Mouse (Mus musculus) forebrain, embryonic 16.5 days (tissue): ENCODE measurements at regions not wholly inside any gene's neighbourhood (a gene's known extent, or its start where the extent isn't known, plus 50 kb on each side); places are given as distances from the start of the nearest gene placed in this dataset.

Experiments
- ATAC-seq: fragments of 200-750 bp; cut with Nextera tagmentation; 2 replicates; pipeline ENCODE4 v1.8.0; 2017; ENCODE audit warnings: mild to moderate bottlenecking, moderate library complexity
- H3K27ac ChIP-seq: fragments of 300-500 bp; sonication (generic); 2 replicates; pipeline ENCODE4 v1.5.1; 2014; ENCODE audit warnings: low read length, control low read depth
- H3K27me3 ChIP-seq: fragments of 300-500 bp; sonication (generic); replicated peaks from 2 replicates; pipeline ENCODE4 v1.6.1; 2014; ENCODE audit warnings: low read length; ENCODE audit not compliant: control insufficient read depth, insufficient read depth
- H3K36me3 ChIP-seq: fragments of 300-500 bp; sonication (generic); 2 replicates; pipeline ENCODE4 v1.6.1; 2014; ENCODE audit not compliant: control insufficient read depth, insufficient read depth
- H3K4me1 ChIP-seq: fragments of 300-500 bp; sonication (generic); replicated peaks from 2 replicates; pipeline ENCODE4 v1.6.1; 2014; ENCODE audit warnings: low read length; ENCODE audit not compliant: control insufficient read depth, insufficient read depth
- H3K4me2 ChIP-seq: fragments of 300-500 bp; sonication (generic); 2 replicates; pipeline ENCODE4 v1.6.1; 2014; ENCODE audit warnings: mild to moderate bottlenecking, low read length, control low read depth
- H3K4me3 ChIP-seq: fragments of 300-500 bp; sonication (generic); replicated peaks from 2 replicates; pipeline ENCODE4 v1.5.1; 2014; ENCODE audit warnings: mild to moderate bottlenecking, low read length, control low read depth
- H3K9ac ChIP-seq: fragments of 300-500 bp; sonication (generic); replicated peaks from 2 replicates; pipeline ENCODE4 v1.6.1; 2014; ENCODE audit warnings: low read depth, low read length, control low read depth
- H3K9me3 ChIP-seq: fragments of 300-500 bp; sonication (generic); 2 replicates; pipeline ENCODE4 v1.6.1; 2016; ENCODE audit warnings: low read length; ENCODE audit not compliant: control insufficient read depth
- WGBS: fragments of 180-500 bp; shearing (Covaris S2); extraction: QIAGEN DNeasy Blood & Tissue Kit; methylation state at CpG from one replicate; pipeline ENCODE4 v1.1.7; 2014; 5-methylcytosine and 5-hydroxymethylcytosine counted together

- Histone ChIP-seq H3K27ac (no peak overlapping the region), H3K9me3 (no peaks in the 10 kb centered on the region), H3K9ac (0 out of 2 replicates have a peak overlapping the region, but pooled peaks have one; percentile 32), H3K4me2 (peak overlapping the region; percentile 43), H3K4me1 (no peaks in the 10 kb centered on the region), H3K4me3 (no peak overlapping the region; the same call in 1 of the 2 replicates), H3K36me3 (no peaks in the 10 kb centered on the region), H3K27me3 (no peaks in the 10 kb centered on the region)
- ATAC-seq = 0 out of 2 replicates have a peak, but pooled peaks have one; percentile 8
- WGBS = 16% methylated on average over 17 of the region's 20 CpGs
Measured at GRCm38 (mm10) chr1:111754263-111754857, 110.4 kb downstream of the Dsel start.
